Mouse (Mus musculus) neural tube, embryonic 15.5 days (tissue): ENCODE results near the gene Rasal2. TPM values are rescaled to one million over a fixed set of nuclear protein-coding genes. Genes with fewer than 3 reads are reported as not detected.
A peak's percentile ranks its signal among the peaks of the same experiment; 100 is the strongest.
"Not testable (repeated sequence)": the region's sequence is repeated elsewhere in the genome, so short reads cannot be mapped to it uniquely, and the experiment has no call there.

Experiments used
- ATAC-seq: fragments of 200-750 bp; cut with Nextera tagmentation; 2 replicates; pipeline ENCODE4 v1.8.0; 2017; ENCODE audit warnings: mild to moderate bottlenecking, moderate TSS enrichment, moderate library complexity; ENCODE audit not compliant: low FRiP score
- H3K27ac ChIP-seq: fragments of 300-500 bp; sonication (generic); replicated peaks from 2 replicates; pipeline ENCODE4 v1.5.1; 2015; ENCODE audit warnings: mild to moderate bottlenecking, inconsistent platforms
- H3K27me3 ChIP-seq: fragments of 300-500 bp; sonication (generic); replicated peaks from 2 replicates; pipeline ENCODE4 v1.6.1; 2015; ENCODE audit warnings: inconsistent platforms
- H3K36me3 ChIP-seq: fragments of 300-500 bp; sonication (generic); 2 replicates; pipeline ENCODE4 v1.6.1; 2015; ENCODE audit warnings: inconsistent platforms
- H3K4me1 ChIP-seq: fragments of 300-500 bp; sonication (generic); 2 replicates; pipeline ENCODE4 v1.6.1; 2015; ENCODE audit warnings: inconsistent platforms
- H3K4me2 ChIP-seq: fragments of 300-500 bp; sonication (generic); 2 replicates; pipeline ENCODE4 v1.6.1; 2015; ENCODE audit warnings: inconsistent platforms, mild to moderate bottlenecking, moderate library complexity
- H3K4me3 ChIP-seq: fragments of 300-500 bp; sonication (generic); replicated peaks from 2 replicates; pipeline ENCODE4 v1.5.1; 2015; ENCODE audit warnings: mild to moderate bottlenecking, inconsistent platforms
- H3K9ac ChIP-seq: fragments of 300-500 bp; sonication (generic); replicated peaks from 2 replicates; pipeline ENCODE4 v1.6.1; 2015; ENCODE audit warnings: mild to moderate bottlenecking, inconsistent platforms
- H3K9me3 ChIP-seq: fragments of 300-500 bp; sonication (generic); replicated peaks from 2 replicates; pipeline ENCODE4 v1.6.1; 2016; ENCODE audit warnings: inconsistent platforms
- WGBS: fragments of 180-500 bp; shearing (Covaris S2); methylation state at CpG from one replicate; pipeline ENCODE4 v1.1.7; 2015; ENCODE audit warnings: mixed read lengths; 5-methylcytosine and 5-hydroxymethylcytosine counted together
- polyA plus RNA-seq: library from polyadenylated mRNA; unstranded; fragments of >200 nt; fragmentation: Nextera tagmentation; extraction: Ambion mirVana; gene quantifications from 2 replicates; pipeline ENCODE4 v1.2.1, GENCODE M21; 2015

The Rasal2 gene
- polyA plus RNA-seq, 1 experiment from 2014 or later: 39.1 TPM

- Histone ChIP-seq H3K27me3 (no peaks in the 10 kb centered on the region), H3K9me3 (no peaks in the 10 kb centered on the region), H3K4me2 (no peak overlapping the region), H3K36me3 (no peaks in the 10 kb centered on the region), H3K4me1 (no peaks in the 10 kb centered on the region), H3K9ac (no peak overlapping the region), H3K4me3 (no peak overlapping the region), H3K27ac (no peak overlapping the region)
- WGBS: 94% methylated on average over 3 of the region's 3 CpGs
- no peak for ATAC-seq
These were observed 144.5 kb downstream of the Rasal2 start for GRCm38 (mm10) chr1:157267894-157268293.

GRCm38 (mm10) chr1:157256562-157256961, 155.8 kb downstream of the Rasal2 start:
- Histone ChIP-seq H3K4me2 (no peak overlapping the region), H3K27ac (no peak overlapping the region), H3K4me1 (peaks cover 7% of the 10 kb centered on the region; the same call in 1 of the 2 replicates), H3K9ac (no peak overlapping the region), H3K9me3 (no peaks in the 10 kb centered on the region), H3K4me3 (no peak overlapping the region), H3K36me3 (no peaks in the 10 kb centered on the region), H3K27me3 (no peaks in the 10 kb centered on the region)
- 30% methylated on average over 4 of the region's 4 CpGs for WGBS
- peak; percentile 31; the same call in 1 of the 2 replicates for ATAC-seq

GRCm38 (mm10) chr1:157255776-157256175, 156.6 kb downstream of the Rasal2 start:
- Histone ChIP-seq H3K4me1 (peaks cover 7% of the 10 kb centered on the region; the same call in 1 of the 2 replicates), H3K9me3 (no peaks in the 10 kb centered on the region), H3K9ac (no peak overlapping the region), H3K4me2 (no peak overlapping the region), H3K27me3 (no peaks in the 10 kb centered on the region), H3K27ac (no peak overlapping the region), H3K36me3 (no peaks in the 10 kb centered on the region), H3K4me3 (no peak overlapping the region)
- 87% methylated on average over 1 of the region's 1 CpGs for WGBS
- no peak for ATAC-seq

- Histone ChIP-seq H3K4me1 (peaks cover 7% of the 10 kb centered on the region; the same call in 1 of the 2 replicates), H3K27ac (peak overlapping the region; percentile 39), H3K9me3 (no peaks in the 10 kb centered on the region), H3K27me3 (no peaks in the 10 kb centered on the region), H3K36me3 (no peaks in the 10 kb centered on the region), H3K9ac (no peak overlapping the region), H3K4me3 (no peak overlapping the region), H3K4me2 (peak overlapping the region; percentile 19; the same call in 1 of the 2 replicates)
- no peak for ATAC-seq
- WGBS: 38% methylated on average over 9 of the region's 9 CpGs
These were observed 158.6 kb downstream of the Rasal2 start for GRCm38 (mm10) chr1:157253600-157254490.

- Histone ChIP-seq H3K27me3 (no peaks in the 10 kb centered on the region), H3K9ac (no peak overlapping the region), H3K4me1 (peaks cover 2% of the 10 kb centered on the region), H3K9me3 (no peaks in the 10 kb centered on the region), H3K4me3 (no peak overlapping the region), H3K4me2 (no peak overlapping the region), H3K36me3 (no peaks in the 10 kb centered on the region), H3K27ac (no peak overlapping the region)
- WGBS: 88% methylated on average over 3 of the region's 3 CpGs
- no peak for ATAC-seq
These were observed 164.3 kb downstream of the Rasal2 start for GRCm38 (mm10) chr1:157248112-157248511.

- no peaks in the 10 kb centered on the region for H3K36me3 ChIP-seq
- H3K4me3 ChIP-seq: no peak overlapping the region
- H3K27me3 ChIP-seq: no peaks in the 10 kb centered on the region
- ATAC-seq: no peak
- 72% methylated on average over 3 of the region's 3 CpGs for WGBS
- H3K4me1 ChIP-seq: peaks cover 5% of the 10 kb centered on the region
- no peak overlapping the region for H3K4me2 ChIP-seq
- no peaks in the 10 kb centered on the region for H3K9me3 ChIP-seq
- H3K9ac ChIP-seq: no peak overlapping the region
- no peak overlapping the region for H3K27ac ChIP-seq
These were observed 165.1 kb downstream of the Rasal2 start for GRCm38 (mm10) chr1:157247341-157247740.

- no peak overlapping the region for H3K9ac ChIP-seq
- H3K9me3 ChIP-seq: no peaks in the 10 kb centered on the region
- WGBS: 63% methylated on average over 1 of the region's 1 CpGs
- peaks cover 5% of the 10 kb centered on the region for H3K4me1 ChIP-seq
- H3K36me3 ChIP-seq: no peaks in the 10 kb centered on the region
- no peak overlapping the region for H3K27ac ChIP-seq
- no peaks in the 10 kb centered on the region for H3K27me3 ChIP-seq
- H3K4me2 ChIP-seq: no peak overlapping the region
- H3K4me3 ChIP-seq: no peak overlapping the region
- ATAC-seq: no peak
These were observed 165.6 kb downstream of the Rasal2 start for GRCm38 (mm10) chr1:157246779-157247178.

- H3K9me3 ChIP-seq: no peaks in the 10 kb centered on the region
- no peaks in the 10 kb centered on the region for H3K36me3 ChIP-seq
- peak; percentile 70 for ATAC-seq
- H3K4me3 ChIP-seq: peak overlapping the region; percentile 44
- H3K27me3 ChIP-seq: no peaks in the 10 kb centered on the region
- H3K4me2 ChIP-seq: peak overlapping the region; percentile 61
- peak overlapping the region; percentile 66 for H3K9ac ChIP-seq
- peak overlapping the region; percentile 93 for H3K27ac ChIP-seq
- 20% methylated on average over 5 of the region's 5 CpGs for WGBS
- H3K4me1 ChIP-seq: peaks cover 5% of the 10 kb centered on the region
These were observed 168.0 kb downstream of the Rasal2 start for GRCm38 (mm10) chr1:157244453-157244790.

GRCm38 (mm10) chr1:157243576-157244452, 168.6 kb downstream of the Rasal2 start:
- Histone ChIP-seq H3K9ac (peak overlapping the region; percentile 66), H3K4me1 (peaks cover 5% of the 10 kb centered on the region), H3K27ac (peak overlapping the region; percentile 93), H3K4me2 (peak overlapping the region; percentile 61), H3K4me3 (peak overlapping the region; percentile 44), H3K9me3 (no peaks in the 10 kb centered on the region), H3K27me3 (no peaks in the 10 kb centered on the region), H3K36me3 (no peaks in the 10 kb centered on the region)
- peak; percentile 79 for ATAC-seq
- WGBS: 16% methylated on average over 7 of the region's 7 CpGs

GRCm38 (mm10) chr1:157239687-157240086, 172.7 kb downstream of the Rasal2 start:
- WGBS: 90% methylated on average over 1 of the region's 1 CpGs
- Histone ChIP-seq H3K4me3 (no peak overlapping the region), H3K36me3 (no peaks in the 10 kb centered on the region), H3K27me3 (no peaks in the 10 kb centered on the region), H3K9ac (no peak overlapping the region), H3K4me2 (no peak overlapping the region), H3K9me3 (no peaks in the 10 kb centered on the region), H3K4me1 (peaks cover 3% of the 10 kb centered on the region), H3K27ac (no peak overlapping the region)
- no peak for ATAC-seq

GRCm38 (mm10) chr1:157236650-157237344, 175.6 kb downstream of the Rasal2 start:
- not testable (repeated sequence) for H3K4me2 ChIP-seq, ATAC-seq, H3K9ac ChIP-seq, H3K9me3 ChIP-seq, H3K36me3 ChIP-seq, H3K4me1 ChIP-seq, H3K27ac ChIP-seq, H3K4me3 ChIP-seq, H3K27me3 ChIP-seq
- 98% methylated on average over 4 of the region's 4 CpGs for WGBS
